Mouse (Mus musculus) cerebellum, adult 2 months (tissue): ENCODE results near the gene Ergic1.

Experiments used
- CTCF ChIP-seq: fragments of 200-500 bp; IDR thresholded peaks from 2 replicates; pipeline ENCODE4 v1.5.1; 2011; ENCODE audit warnings: low read depth, mild to moderate bottlenecking, control low read depth, low read length, moderate library complexity, borderline replicate concordance; ENCODE audit not compliant: insufficient read depth
- POLR2A ChIP-seq: fragments of 200-500 bp; IDR thresholded peaks from 2 replicates; pipeline ENCODE4 v1.6.1; 2011; ENCODE audit warnings: low read length, control low read depth, borderline replicate concordance; ENCODE audit not compliant: insufficient read depth

GRCm38 (mm10) chr17:26549148-26549809 lies 12.0 kb upstream of the Ergic1 start:
- TF ChIP-seq POLR2A (no peak), CTCF (no peak)
